Mouse (Mus musculus) neural tube, embryonic 15.5 days (tissue): ENCODE measurements around the gene Tmem190. TPM values are rescaled to one million over a fixed set of nuclear protein-coding genes. Genes with fewer than 3 reads are reported as not detected.

Experiments used
- ATAC-seq: fragments of 200-750 bp; cut with Nextera tagmentation; 2 replicates; pipeline ENCODE4 v1.8.0; 2017; ENCODE audit warnings: mild to moderate bottlenecking, moderate TSS enrichment, moderate library complexity; ENCODE audit not compliant: low FRiP score
- H3K27ac ChIP-seq: fragments of 300-500 bp; sonication (generic); replicated peaks from 2 replicates; pipeline ENCODE4 v1.5.1; 2015; ENCODE audit warnings: mild to moderate bottlenecking, inconsistent platforms
- H3K27me3 ChIP-seq: fragments of 300-500 bp; sonication (generic); replicated peaks from 2 replicates; pipeline ENCODE4 v1.6.1; 2015; ENCODE audit warnings: inconsistent platforms
- H3K36me3 ChIP-seq: fragments of 300-500 bp; sonication (generic); 2 replicates; pipeline ENCODE4 v1.6.1; 2015; ENCODE audit warnings: inconsistent platforms
- H3K4me1 ChIP-seq: fragments of 300-500 bp; sonication (generic); 2 replicates; pipeline ENCODE4 v1.6.1; 2015; ENCODE audit warnings: inconsistent platforms
- H3K4me2 ChIP-seq: fragments of 300-500 bp; sonication (generic); 2 replicates; pipeline ENCODE4 v1.6.1; 2015; ENCODE audit warnings: inconsistent platforms, mild to moderate bottlenecking, moderate library complexity
- H3K4me3 ChIP-seq: fragments of 300-500 bp; sonication (generic); replicated peaks from 2 replicates; pipeline ENCODE4 v1.5.1; 2015; ENCODE audit warnings: mild to moderate bottlenecking, inconsistent platforms
- H3K9ac ChIP-seq: fragments of 300-500 bp; sonication (generic); replicated peaks from 2 replicates; pipeline ENCODE4 v1.6.1; 2015; ENCODE audit warnings: mild to moderate bottlenecking, inconsistent platforms
- H3K9me3 ChIP-seq: fragments of 300-500 bp; sonication (generic); replicated peaks from 2 replicates; pipeline ENCODE4 v1.6.1; 2016; ENCODE audit warnings: inconsistent platforms
- WGBS: fragments of 180-500 bp; shearing (Covaris S2); methylation state at CpG from one replicate; pipeline ENCODE4 v1.1.7; 2015; ENCODE audit warnings: mixed read lengths; 5-methylcytosine and 5-hydroxymethylcytosine counted together
- polyA plus RNA-seq: library from polyadenylated mRNA; unstranded; fragments of >200 nt; fragmentation: Nextera tagmentation; extraction: Ambion mirVana; gene quantifications from 2 replicates; pipeline ENCODE4 v1.2.1, GENCODE M21; 2015

Tmem190 gene
- polyA plus RNA-seq, 1 experiment from 2014 or later, result not detected

DNA sequence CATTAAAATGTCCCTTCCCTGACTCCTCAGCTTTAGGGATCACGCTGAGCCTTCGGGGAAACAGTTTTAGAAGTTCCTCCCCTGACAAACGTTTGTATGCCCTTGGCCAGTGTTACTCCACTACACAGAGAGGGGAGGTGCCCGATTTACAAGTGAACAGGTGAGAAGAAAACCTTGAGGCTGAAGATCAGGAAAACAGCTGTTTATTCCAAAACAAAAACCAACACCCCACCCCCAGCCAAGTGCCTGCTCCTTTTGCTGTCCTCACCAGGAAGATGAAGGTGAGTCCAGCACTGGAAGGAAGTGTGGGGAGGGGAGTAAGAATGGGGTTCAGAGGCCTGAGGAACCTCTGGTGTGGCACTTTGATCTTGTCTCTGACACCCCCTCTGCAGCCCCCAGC is 42.6 kb downstream of the Tmem190 start:
- H3K4me1 ChIP-seq, result no peaks in the 10 kb centered on the region
- H3K4me2 ChIP-seq, result no peak overlapping the region
- H3K27ac ChIP-seq, result no peak overlapping the region
- H3K27me3 ChIP-seq, result no peaks in the 10 kb centered on the region; the same call in 1 of the 2 replicates
- ATAC-seq, result no peak
- no peak overlapping the region for H3K9ac ChIP-seq
- peaks cover 34% of the 10 kb centered on the region for H3K36me3 ChIP-seq
- no peak overlapping the region for H3K4me3 ChIP-seq
- WGBS, result 48% methylated on average over 4 of the region's 4 CpGs
- H3K9me3 ChIP-seq, result no peaks in the 10 kb centered on the region

DNA sequence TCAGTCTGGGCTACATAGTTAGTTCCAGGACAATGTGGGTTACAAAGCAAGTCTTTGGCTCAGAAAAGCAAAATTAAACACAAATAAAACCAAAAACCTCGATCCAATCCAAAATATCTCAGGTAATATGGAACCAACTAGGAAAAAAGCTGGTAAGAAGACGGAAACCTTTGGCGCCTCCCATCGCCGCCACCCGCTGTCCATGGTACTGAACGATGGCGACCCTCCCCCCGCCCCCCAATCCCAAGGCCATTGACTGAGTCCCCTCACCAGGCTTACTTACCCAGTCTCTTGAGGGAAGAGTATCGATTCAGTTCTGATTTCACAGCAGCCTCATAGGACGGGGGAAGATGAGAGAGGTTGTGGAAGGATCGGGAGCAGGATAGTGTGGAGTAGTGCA is 47.7 kb downstream of the Tmem190 start:
- H3K4me3 ChIP-seq, result no peak overlapping the region
- H3K9me3 ChIP-seq, result no peaks in the 10 kb centered on the region
- peaks cover 46% of the 10 kb centered on the region for H3K36me3 ChIP-seq
- no peak for ATAC-seq
- no peak overlapping the region for H3K9ac ChIP-seq
- H3K27me3 ChIP-seq, result peaks cover 15% of the 10 kb centered on the region
- H3K27ac ChIP-seq, result no peak overlapping the region
- H3K4me1 ChIP-seq, result no peaks in the 10 kb centered on the region; the same call in 1 of the 2 replicates
- 14% methylated on average over 12 of the region's 12 CpGs for WGBS
- no peak overlapping the region for H3K4me2 ChIP-seq

Other genes starting within 250 kb of the Tmem190 start
- gene Syt5, start 235.4 kb upstream of the Tmem190 start, polyA plus RNA-seq, result 77.0 and 94.1 TPM in 2 replicates
- gene Ptprh, start 178.9 kb upstream of the Tmem190 start, polyA plus RNA-seq, result 0.43 and 0.65 TPM in 2 replicates
- gene Tmem86b, start 151.5 kb upstream of the Tmem190 start, polyA plus RNA-seq, result 1.7 and 2.3 TPM in 2 replicates
- 8.3 and 8.9 TPM in 2 replicates for gene Ppp6r1, start 123.9 kb upstream of the Tmem190 start, polyA plus RNA-seq
- 156 and 173 TPM in 2 replicates for gene Hspbp1, start 97.9 kb upstream of the Tmem190 start, polyA plus RNA-seq
- gene Brsk1, start 92.3 kb upstream of the Tmem190 start, polyA plus RNA-seq, result 6.5 and 6.8 TPM in 2 replicates
- 0.13 and 0.14 TPM in 2 replicates for gene Tmem150b, start 57.7 kb upstream of the Tmem190 start, polyA plus RNA-seq
- 56.9 and 58.2 TPM in 2 replicates for gene Kmt5c, start 42.8 kb upstream of the Tmem190 start, polyA plus RNA-seq
- gene Cox6b2, start 29.8 kb upstream of the Tmem190 start, polyA plus RNA-seq, result 26.3 and 38.6 TPM in 2 replicates
- gene Fam71e2, start 11.6 kb upstream of the Tmem190 start, polyA plus RNA-seq, result not detected in 2 replicates
- 0.90 and 1.0 TPM in 2 replicates for gene Il11, start 78 bp upstream of the Tmem190 start, polyA plus RNA-seq
- gene Tmem238, start 6.7 kb downstream of the Tmem190 start, polyA plus RNA-seq, result 6.8 and 9.9 TPM in 2 replicates
- gene Rpl28, start 9.9 kb downstream of the Tmem190 start, polyA plus RNA-seq, result 224 and 255 TPM in 2 replicates
- 252 and 275 TPM in 2 replicates for gene Ube2s, start 29.7 kb downstream of the Tmem190 start, polyA plus RNA-seq
- 10.6 and 11.3 TPM in 2 replicates for gene Shisa7, start 61.8 kb downstream of the Tmem190 start, polyA plus RNA-seq
- 3.7 and 5.9 TPM in 2 replicates for gene Isoc2b, start 87.3 kb downstream of the Tmem190 start, polyA plus RNA-seq
- gene Isoc2a, start 94.2 kb downstream of the Tmem190 start, polyA plus RNA-seq, result 0.51 and 0.79 TPM in 2 replicates
- 0.23 and 0.37 TPM in 2 replicates for gene Gm36210, start 123.6 kb downstream of the Tmem190 start, polyA plus RNA-seq
- 3.1 and 4.0 TPM in 2 replicates for gene Zfp628, start 132.3 kb downstream of the Tmem190 start, polyA plus RNA-seq
- gene Nat14, start 139.1 kb downstream of the Tmem190 start, polyA plus RNA-seq, result 30.8 and 36.3 TPM in 2 replicates
- 1.00 and 1.8 TPM in 2 replicates for gene Ssc5d, start 142.8 kb downstream of the Tmem190 start, polyA plus RNA-seq
- gene Sbk2, start 181.5 kb downstream of the Tmem190 start, polyA plus RNA-seq, result 0.14 TPM in 1 of 2 replicates, not detected in the other
- 0.32 and 0.35 TPM in 2 replicates for gene Sbk3, start 188.2 kb downstream of the Tmem190 start, polyA plus RNA-seq
- 49.6 and 57.0 TPM in 2 replicates for gene Zfp579, start 213.2 kb downstream of the Tmem190 start, polyA plus RNA-seq
- gene Zfp524, start 231.5 kb downstream of the Tmem190 start, polyA plus RNA-seq, result 7.3 and 9.9 TPM in 2 replicates
- 37.0 TPM in 2 replicates for gene Fiz1, start 231.8 kb downstream of the Tmem190 start, polyA plus RNA-seq
- 0.15 and 1.4 TPM in 2 replicates for gene Gm44973, start 232.6 kb downstream of the Tmem190 start, polyA plus RNA-seq
- gene Zfp865, start 237.4 kb downstream of the Tmem190 start, polyA plus RNA-seq, result 6.4 and 7.0 TPM in 2 replicates
- 60.0 and 75.7 TPM in 2 replicates for gene Ccdc106, start 237.6 kb downstream of the Tmem190 start, polyA plus RNA-seq